Mouse (Mus musculus) neural tube, embryonic 14.5 days (tissue): ENCODE data around the gene Ikzf1. TPM values are rescaled to one million over a fixed set of nuclear protein-coding genes. Genes with fewer than 3 reads are reported as not detected.
A peak's percentile ranks its signal among the peaks of the same experiment; 100 is the strongest.

Experiments
- ATAC-seq: fragments of 200-750 bp; cut with Nextera tagmentation; 2 replicates; pipeline ENCODE4 v1.8.0; 2017; ENCODE audit warnings: low read depth, mild to moderate bottlenecking, moderate TSS enrichment, moderate library complexity
- H3K27ac ChIP-seq: fragments of 300-500 bp; sonication (generic); 2 replicates; pipeline ENCODE4 v1.5.1; 2014; ENCODE audit warnings: low read depth, mild to moderate bottlenecking, control low read depth, low read length, moderate library complexity, mixed read lengths
- H3K27me3 ChIP-seq: fragments of 300-500 bp; sonication (generic); 2 replicates; pipeline ENCODE4 v1.6.1; 2014; ENCODE audit warnings: low read length; ENCODE audit not compliant: control insufficient read depth, insufficient read depth
- H3K36me3 ChIP-seq: fragments of 300-500 bp; sonication (generic); 2 replicates; pipeline ENCODE4 v1.6.1; 2014; ENCODE audit warnings: low read length, mixed read lengths; ENCODE audit not compliant: control insufficient read depth, insufficient read depth
- H3K4me1 ChIP-seq: fragments of 300-500 bp; sonication (generic); 2 replicates; pipeline ENCODE4 v1.6.1; 2014; ENCODE audit warnings: low read length; ENCODE audit not compliant: control insufficient read depth, insufficient read depth
- H3K4me2 ChIP-seq: fragments of 300-500 bp; sonication (generic); 2 replicates; pipeline ENCODE4 v1.6.1; 2014; ENCODE audit warnings: mild to moderate bottlenecking, low read depth, low read length, control low read depth
- H3K4me3 ChIP-seq: fragments of 300-500 bp; sonication (generic); 2 replicates; pipeline ENCODE4 v1.5.1; 2014; ENCODE audit warnings: low read depth, low read length, control low read depth, mixed read lengths
- H3K9ac ChIP-seq: fragments of 300-500 bp; sonication (generic); replicated peaks from 2 replicates; pipeline ENCODE4 v1.6.1; 2014; ENCODE audit warnings: low read depth, mild to moderate bottlenecking, control low read depth, low read length, mixed read lengths
- H3K9me3 ChIP-seq: fragments of 300-500 bp; sonication (generic); 2 replicates; pipeline ENCODE4 v1.6.1; 2016; ENCODE audit warnings: low read length; ENCODE audit not compliant: control insufficient read depth
- WGBS: fragments of 180-500 bp; shearing (Covaris S2); extraction: QIAGEN DNeasy Blood & Tissue Kit; methylation state at CpG from one replicate; pipeline ENCODE4 v1.1.7; 2014; 5-methylcytosine and 5-hydroxymethylcytosine counted together
- polyA plus RNA-seq: library from polyadenylated mRNA; unstranded; fragments of >200 nt; fragmentation: Nextera tagmentation; extraction: Ambion mirVana; gene quantifications from 2 replicates; pipeline ENCODE4 v1.2.1, GENCODE M21; 2014

Ikzf1 gene
- polyA plus RNA-seq, 1 experiment from 2014 or later, result 0.35 TPM

DNA sequence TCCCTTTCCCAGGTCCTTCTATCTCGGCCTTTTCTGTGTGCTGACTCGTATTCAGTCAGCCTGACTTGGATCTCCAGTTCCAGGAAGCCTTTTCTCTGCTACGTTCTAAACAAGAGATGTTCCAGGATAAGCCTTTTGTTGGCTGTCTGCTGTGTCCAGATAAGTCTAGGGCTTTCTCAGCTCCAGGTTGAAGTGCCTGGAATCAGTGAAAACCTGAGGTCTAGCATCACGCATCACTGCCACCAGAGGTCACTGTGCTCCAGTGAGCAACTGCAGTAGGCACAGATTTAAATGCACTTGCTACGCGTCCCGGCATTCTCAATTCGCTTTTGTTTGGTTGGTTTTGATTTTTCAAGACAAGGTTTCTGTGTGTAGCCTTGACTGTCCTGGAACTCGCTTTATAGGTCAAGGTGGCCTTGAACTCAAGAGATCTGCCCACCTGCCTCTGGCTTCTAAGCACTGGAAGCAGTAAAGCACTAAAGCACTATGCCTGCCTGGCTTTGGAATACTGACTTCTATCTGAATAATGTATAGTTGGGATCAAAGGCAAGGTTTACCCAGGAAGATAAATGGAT, 127.2 kb downstream of the Ikzf1 start:
- H3K27me3 ChIP-seq, result no peaks in the 10 kb centered on the region
- H3K4me1 ChIP-seq, result no peaks in the 10 kb centered on the region
- ATAC-seq, result peak; percentile 26; the same call in 1 of the 2 replicates
- no peak overlapping the region for H3K4me3 ChIP-seq
- H3K9ac ChIP-seq, result no peak overlapping the region
- no peak overlapping the region for H3K27ac ChIP-seq
- H3K9me3 ChIP-seq, result no peaks in the 10 kb centered on the region
- H3K36me3 ChIP-seq, result no peaks in the 10 kb centered on the region
- H3K4me2 ChIP-seq, result no peak overlapping the region
- 21% methylated on average over 9 of the region's 9 CpGs for WGBS

DNA sequence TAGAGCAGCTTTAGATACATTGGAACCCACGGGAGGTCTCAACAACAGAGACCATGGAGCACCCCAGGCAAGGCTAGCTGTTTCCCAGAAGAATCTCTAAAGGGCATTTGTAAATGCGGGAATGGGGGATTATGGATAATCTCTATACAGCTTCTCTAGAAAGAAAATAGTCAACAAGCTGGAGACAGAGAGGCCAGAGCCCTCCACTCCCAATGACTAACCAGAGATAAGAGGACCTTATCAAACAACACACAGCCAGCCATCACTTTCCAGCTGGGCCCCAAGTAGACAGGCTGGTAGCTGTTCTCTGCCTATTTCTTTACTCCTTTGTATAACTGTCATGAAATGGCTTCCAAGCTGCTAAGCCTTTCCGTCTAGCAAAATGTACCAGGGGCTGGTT, 130.9 kb downstream of the Ikzf1 start:
- H3K4me1 ChIP-seq, result no peaks in the 10 kb centered on the region
- ATAC-seq, result no peak
- no peaks in the 10 kb centered on the region for H3K36me3 ChIP-seq
- WGBS, result 85% methylated on average over 3 of the region's 3 CpGs
- H3K9me3 ChIP-seq, result no peaks in the 10 kb centered on the region
- no peaks in the 10 kb centered on the region for H3K27me3 ChIP-seq
- no peak overlapping the region for H3K4me2 ChIP-seq
- H3K27ac ChIP-seq, result no peak overlapping the region
- no peak overlapping the region for H3K4me3 ChIP-seq
- no peak overlapping the region for H3K9ac ChIP-seq

DNA sequence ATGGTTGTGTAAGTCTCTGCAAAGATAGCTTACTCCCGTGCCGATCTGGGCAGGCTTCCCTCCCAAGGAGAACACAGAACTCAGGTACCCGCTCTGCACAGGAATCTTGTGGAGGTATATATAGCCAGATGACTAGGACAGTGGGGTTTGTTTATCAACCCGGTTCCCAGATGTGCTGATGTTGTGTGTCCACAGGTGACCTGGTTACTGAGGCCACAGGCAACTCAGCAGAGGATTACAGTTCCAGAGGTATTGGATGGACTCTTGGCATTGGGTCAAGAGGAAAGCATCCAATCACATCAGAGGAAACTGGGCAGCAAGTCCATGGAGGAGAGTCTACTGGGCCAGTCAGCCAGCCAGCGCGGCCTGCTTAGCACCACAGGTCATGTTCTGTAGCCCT, 134.0 kb downstream of the Ikzf1 start:
- Histone ChIP-seq H3K4me1 (peaks cover 12% of the 10 kb centered on the region; the same call in 1 of the 2 replicates), H3K27me3 (no peaks in the 10 kb centered on the region), H3K36me3 (no peaks in the 10 kb centered on the region), H3K4me3 (no peak overlapping the region), H3K4me2 (no peak overlapping the region), H3K9ac (no peak overlapping the region), H3K9me3 (no peaks in the 10 kb centered on the region), H3K27ac (no peak overlapping the region)
- ATAC-seq, result no peak
- whole genome bisulfite sequencing, result 95% methylated on average over 6 of the region's 6 CpGs

DNA sequence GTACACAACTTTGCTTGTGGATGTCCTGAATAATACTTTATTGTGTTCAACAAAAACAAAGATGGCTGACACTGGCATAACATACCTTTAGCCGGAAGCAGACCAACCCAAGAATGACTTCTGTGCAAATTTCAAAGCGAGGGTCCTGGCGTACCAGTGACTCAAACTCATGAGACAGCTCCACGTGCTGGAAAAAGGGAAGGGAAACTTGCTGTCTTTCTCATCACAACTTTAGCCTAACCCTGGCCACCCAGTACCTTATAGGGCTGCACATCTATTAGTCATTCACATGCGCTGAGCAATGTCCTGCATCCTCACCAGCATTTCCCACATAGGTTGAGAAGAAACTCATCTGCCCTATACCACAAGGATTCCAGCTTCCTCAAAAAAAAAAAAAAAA, 134.4 kb downstream of the Ikzf1 start:
- Histone ChIP-seq H3K4me3 (no peak overlapping the region), H3K4me2 (no peak overlapping the region), H3K36me3 (no peaks in the 10 kb centered on the region), H3K27me3 (no peaks in the 10 kb centered on the region), H3K9ac (no peak overlapping the region), H3K27ac (no peak overlapping the region), H3K9me3 (no peaks in the 10 kb centered on the region), H3K4me1 (peaks cover 12% of the 10 kb centered on the region; the same call in 1 of the 2 replicates)
- 91% methylated on average over 5 of the region's 5 CpGs for WGBS
- ATAC-seq, result no peak

- Histone ChIP-seq H3K4me2 (no peak overlapping the region), H3K4me3 (no peak overlapping the region), H3K9ac (no peak overlapping the region), H3K27me3 (no peaks in the 10 kb centered on the region), H3K9me3 (no peaks in the 10 kb centered on the region), H3K36me3 (no peaks in the 10 kb centered on the region), H3K27ac (no peak overlapping the region), H3K4me1 (peaks cover 12% of the 10 kb centered on the region; the same call in 1 of the 2 replicates)
- WGBS, result 6% methylated on average over 2 of the region's 2 CpGs
- peak; percentile 64 for ATAC-seq
Measured at GRCm38 (mm10) chr11:11820251-11820650, 135.4 kb downstream of the Ikzf1 start.

DNA sequence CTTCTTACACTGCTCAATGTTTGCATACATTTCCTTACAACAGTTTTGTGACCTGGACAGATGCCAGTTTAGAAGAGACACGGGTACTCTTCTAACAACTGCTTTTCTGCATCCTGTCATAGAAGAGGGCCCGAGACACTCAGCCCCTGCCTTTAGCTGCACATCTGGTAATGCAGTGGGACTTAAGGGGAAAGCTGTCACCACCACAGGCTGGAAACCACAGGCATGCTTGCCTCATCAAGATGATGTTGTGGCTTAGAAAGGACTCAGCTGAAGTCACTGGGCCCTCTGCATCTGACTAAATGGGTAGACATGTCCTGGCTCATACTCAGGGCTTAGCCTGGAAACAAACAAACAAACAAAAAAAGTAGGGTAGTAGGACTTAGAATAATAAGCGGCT, 135.9 kb downstream of the Ikzf1 start:
- ATAC-seq, result 0 out of 2 replicates have a peak, but pooled peaks have one; percentile 2
- 60% methylated on average over 3 of the region's 3 CpGs for WGBS
- Histone ChIP-seq H3K4me1 (peaks cover 12% of the 10 kb centered on the region; the same call in 1 of the 2 replicates), H3K36me3 (no peaks in the 10 kb centered on the region), H3K27me3 (no peaks in the 10 kb centered on the region), H3K9me3 (no peaks in the 10 kb centered on the region), H3K9ac (no peak overlapping the region), H3K4me3 (no peak overlapping the region), H3K27ac (no peak overlapping the region), H3K4me2 (no peak overlapping the region)

DNA sequence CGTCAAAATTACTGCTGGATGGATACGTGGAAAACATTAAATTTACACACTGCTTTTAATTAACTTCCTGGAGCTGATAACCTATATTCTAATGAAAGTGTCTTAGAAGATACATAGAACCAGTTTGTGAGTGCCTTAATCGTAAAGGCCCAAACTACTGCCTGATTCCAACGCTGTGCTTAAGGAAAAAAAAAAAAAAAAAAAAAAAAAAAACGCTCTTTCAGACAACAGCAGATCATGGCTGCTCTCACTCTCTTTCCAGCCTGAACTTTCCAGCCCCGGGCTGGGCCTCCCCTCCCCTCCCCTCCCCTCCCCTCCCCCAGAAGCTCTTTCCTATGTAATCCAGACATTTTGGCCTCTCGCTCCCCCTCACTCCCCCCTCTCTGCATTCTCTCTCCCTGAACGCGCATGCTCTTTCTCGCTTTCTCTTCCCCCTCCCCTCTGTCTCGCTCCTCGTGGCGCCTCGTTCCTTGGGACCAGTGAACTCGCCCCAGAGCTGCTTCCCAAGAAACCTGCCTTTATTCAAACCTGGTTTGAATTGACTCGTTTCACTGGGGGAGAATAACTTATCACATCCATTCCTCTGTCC, 136.7 kb downstream of the Ikzf1 start:
- Histone ChIP-seq H3K4me2 (peak overlapping the region; percentile 40), H3K27ac (peak overlapping the region; percentile 73), H3K4me1 (peaks cover 12% of the 10 kb centered on the region; the same call in 1 of the 2 replicates), H3K27me3 (no peaks in the 10 kb centered on the region), H3K4me3 (peak overlapping the region; percentile 3; the same call in 1 of the 2 replicates), H3K36me3 (no peaks in the 10 kb centered on the region), H3K9ac (peak overlapping the region; percentile 32; the same call in 1 of the 2 replicates), H3K9me3 (no peaks in the 10 kb centered on the region)
- ATAC-seq, result peak; percentile 82
- 9% methylated on average over 16 of the region's 16 CpGs for WGBS

Other genes with a start within 250 kb of the Ikzf1 start
- 0.76 and 1.7 TPM in 2 replicates for gene Spata48, start 222.9 kb upstream of the Ikzf1 start, polyA plus RNA-seq
- gene Zpbp, start 222.6 kb upstream of the Ikzf1 start, polyA plus RNA-seq, result 1.9 and 2.3 TPM in 2 replicates
- not detected in 2 replicates for gene 4930512M02Rik, start 57.2 kb upstream of the Ikzf1 start, polyA plus RNA-seq
- gene Fignl1, start 124.0 kb downstream of the Ikzf1 start, polyA plus RNA-seq, result 8.0 and 9.5 TPM in 2 replicates
- gene Ddc, start 213.1 kb downstream of the Ikzf1 start, polyA plus RNA-seq, result 2.7 and 3.5 TPM in 2 replicates